Mouse (Mus musculus) thymus, postnatal 36 days (tissue): ENCODE measurements at regions not wholly inside any gene's neighbourhood (a gene's known extent, or its start where the extent isn't known, plus 50 kb on each side); places are given as distances from the start of the nearest gene placed in this dataset.

Experiments used
- DNase-seq, 2 experiments: peaks; one replicate each; pipeline ENCODE4 v3.0.0; 2022; ENCODE audit warnings: mixed read lengths in 2 of 2

GRCm38 (mm10) chr2:61453490-61454281, 124.7 kb upstream of the Tank start:
- DNase-seq = no peak

- no peak for DNase-seq
Observed at GRCm38 (mm10) chr2:61452581-61452980, 125.8 kb upstream of the Tank start.

- no peak for DNase-seq
Observed at GRCm38 (mm10) chr2:61450731-61451130, 127.7 kb upstream of the Tank start.

- no peak for DNase-seq
Observed at GRCm38 (mm10) chr2:61436591-61436990, 141.8 kb upstream of the Tank start.

GRCm38 (mm10) chr2:61407881-61408280, 170.5 kb upstream of the Tank start:
- no peak for DNase-seq

GRCm38 (mm10) chr2:61406104-61406751, 172.2 kb upstream of the Tank start:
- no peak for DNase-seq

GRCm38 (mm10) chr2:61405261-61405660, 173.1 kb upstream of the Tank start:
- no peak for DNase-seq

GRCm38 (mm10) chr2:61402588-61403487, 175.5 kb upstream of the Tank start:
- no peak for DNase-seq

- DNase-seq = peak; percentile 37 to 53
Observed at GRCm38 (mm10) chr2:61401636-61402587, 176.5 kb upstream of the Tank start.

GRCm38 (mm10) chr2:61398633-61399032, 179.8 kb upstream of the Tank start:
- no peak for DNase-seq

GRCm38 (mm10) chr2:61389622-61390021, 188.8 kb upstream of the Tank start:
- DNase-seq = no peak

GRCm38 (mm10) chr2:61389207-61389606, 189.2 kb upstream of the Tank start:
- DNase-seq = no peak

- DNase-seq = no peak
Observed at GRCm38 (mm10) chr2:61387561-61387960, 190.8 kb upstream of the Tank start.

- no peak for DNase-seq
Observed at GRCm38 (mm10) chr2:61386966-61387365, 191.4 kb upstream of the Tank start.

GRCm38 (mm10) chr2:61384467-61384866, 193.9 kb upstream of the Tank start:
- DNase-seq = no peak

GRCm38 (mm10) chr2:61383744-61384295, 194.6 kb upstream of the Tank start:
- no peak for DNase-seq

GRCm38 (mm10) chr2:61379076-61379475, 199.3 kb upstream of the Tank start:
- no peak for DNase-seq

GRCm38 (mm10) chr2:61378297-61378696, 200.1 kb upstream of the Tank start:
- no peak for DNase-seq

GRCm38 (mm10) chr2:61377756-61378155, 200.6 kb upstream of the Tank start:
- no peak for DNase-seq

GRCm38 (mm10) chr2:61362606-61363005, 215.8 kb upstream of the Tank start:
- DNase-seq = no peak

GRCm38 (mm10) chr2:61361394-61361793, 217.0 kb upstream of the Tank start:
- DNase-seq = no peak

GRCm38 (mm10) chr2:61354104-61354503, 224.3 kb upstream of the Tank start:
- DNase-seq = no peak
